Mouse (Mus musculus): ENCODE results near the gene Etnk2.

The Etnk2 gene

DNA sequence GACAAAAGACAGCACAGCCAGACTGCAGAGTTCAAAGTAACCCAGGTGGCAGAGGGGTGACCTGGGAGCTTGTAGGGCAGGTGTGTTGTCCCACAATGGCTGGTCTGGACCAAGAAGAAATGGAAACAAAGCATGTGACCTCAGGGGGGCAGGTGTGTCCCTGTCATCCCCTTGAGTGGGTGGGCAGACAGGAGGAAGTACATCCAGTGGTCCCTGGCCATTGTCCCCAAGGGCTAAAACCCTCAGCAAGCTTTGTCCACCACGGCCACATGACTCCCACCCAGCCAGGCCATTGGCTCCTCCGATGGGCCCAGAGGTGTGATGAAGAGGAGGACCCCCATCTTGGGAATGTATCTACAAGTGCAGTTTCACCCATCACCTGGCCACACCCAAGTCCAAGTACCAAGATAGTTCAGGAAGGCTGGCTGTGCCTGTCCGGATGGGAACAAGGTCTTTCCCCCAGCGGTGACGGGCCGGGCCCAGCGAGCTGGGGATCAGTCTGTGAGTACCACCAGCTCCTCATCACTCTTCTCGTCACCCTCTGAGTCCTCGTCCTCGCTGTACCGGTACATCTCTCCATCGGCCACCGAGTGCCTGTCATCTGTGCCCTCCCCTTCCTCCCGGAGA is 19.9 kb downstream of the Etnk2 start:
- DNase-seq: no peak

DNA sequence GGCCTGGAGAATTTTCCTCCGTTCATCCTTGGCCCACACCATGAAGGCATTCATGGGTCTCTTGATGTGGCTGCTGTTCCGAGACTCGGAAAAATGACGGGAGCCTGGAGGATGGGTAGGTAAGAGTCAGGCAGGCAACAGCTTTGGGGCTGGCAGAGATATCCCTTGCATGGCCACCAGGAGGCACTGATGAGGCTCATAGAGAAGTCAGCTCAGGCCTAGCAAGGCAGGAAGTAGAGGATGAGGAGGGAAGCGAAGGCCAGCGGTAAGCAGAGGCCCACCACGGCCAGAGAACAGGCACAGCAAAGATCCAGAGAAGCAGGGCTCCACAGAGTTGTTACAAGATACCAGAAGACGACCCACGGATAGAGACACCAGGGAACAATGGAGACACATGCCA is 22.1 kb downstream of the Etnk2 start:
- peak; percentile 89 for DNase-seq

DNA sequence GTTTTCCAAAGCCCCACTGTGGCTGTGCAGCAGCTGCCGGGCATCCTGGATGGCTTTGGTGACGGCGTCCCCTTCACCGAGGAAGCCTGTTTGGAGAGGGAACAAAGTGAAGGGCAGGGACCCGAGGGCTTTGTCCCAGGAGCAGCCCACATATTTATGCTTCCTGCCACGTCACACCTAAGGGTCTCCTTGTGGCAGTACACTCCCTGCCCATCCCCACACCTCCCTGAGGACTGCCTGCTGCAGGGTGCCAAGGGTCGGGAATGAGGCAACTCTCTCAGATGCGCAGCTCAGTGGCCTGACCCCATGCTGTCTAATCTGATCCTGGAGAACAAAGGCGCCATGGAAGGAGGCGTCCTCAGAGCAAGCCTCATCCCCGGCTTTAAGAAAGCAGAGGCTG is 22.8 kb downstream of the Etnk2 start:
- no peak for DNase-seq

DNA sequence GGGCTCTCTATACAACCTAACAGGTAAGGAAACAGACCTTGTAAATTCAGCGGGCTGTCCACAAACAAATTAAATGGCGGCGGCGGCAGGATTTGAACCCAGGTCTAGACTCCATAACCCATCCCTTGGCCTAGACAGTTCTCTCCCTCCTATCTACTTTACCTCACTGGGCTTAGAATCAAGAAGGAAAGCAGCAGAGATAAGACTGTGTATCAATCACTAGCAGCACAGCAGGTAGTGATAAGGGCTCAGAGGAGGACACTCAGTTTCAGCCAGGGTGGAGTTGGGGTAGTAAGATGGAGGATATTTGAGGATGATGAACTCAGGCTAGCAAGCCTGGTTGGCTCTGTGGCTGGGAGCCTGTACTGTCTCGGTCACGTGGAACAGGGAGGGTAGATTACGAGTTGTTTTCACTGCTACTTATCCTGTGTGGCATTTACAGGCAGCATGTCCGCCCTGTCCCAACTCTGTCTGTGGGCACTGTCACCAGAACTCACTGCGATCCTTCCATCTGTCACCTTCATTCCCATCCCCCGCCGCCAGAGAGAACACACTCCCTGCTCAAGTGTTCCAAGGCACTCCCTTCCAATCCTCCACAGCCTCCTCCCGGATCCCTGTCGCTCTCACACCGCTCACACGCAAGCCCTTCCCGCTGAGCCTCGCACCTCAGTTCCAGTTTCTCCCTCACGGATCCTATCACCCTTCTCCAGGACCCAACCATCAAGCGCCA is 24.3 kb downstream of the Etnk2 start:
- DNase-seq: no peak

DNA sequence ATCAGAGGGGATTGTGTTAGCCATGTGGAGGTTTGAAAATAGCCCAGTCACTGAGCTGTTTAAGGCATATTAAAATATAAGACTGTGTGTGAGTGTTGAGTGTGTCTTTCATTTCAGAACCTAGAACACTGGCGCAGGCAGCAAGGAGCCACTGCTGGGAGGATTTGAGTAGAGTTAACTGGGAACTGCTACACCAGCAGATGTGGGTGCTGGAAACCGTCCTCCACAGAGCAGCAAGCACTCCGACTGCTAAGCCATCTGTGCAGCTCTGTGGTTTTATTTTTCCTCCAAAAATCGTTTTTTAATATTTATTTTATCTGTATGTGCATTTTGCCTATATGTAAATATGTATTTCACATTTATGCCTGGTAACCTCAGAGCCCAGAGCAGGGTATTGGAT is 31.3 kb downstream of the Etnk2 start:
- no peak for DNase-seq

DNA sequence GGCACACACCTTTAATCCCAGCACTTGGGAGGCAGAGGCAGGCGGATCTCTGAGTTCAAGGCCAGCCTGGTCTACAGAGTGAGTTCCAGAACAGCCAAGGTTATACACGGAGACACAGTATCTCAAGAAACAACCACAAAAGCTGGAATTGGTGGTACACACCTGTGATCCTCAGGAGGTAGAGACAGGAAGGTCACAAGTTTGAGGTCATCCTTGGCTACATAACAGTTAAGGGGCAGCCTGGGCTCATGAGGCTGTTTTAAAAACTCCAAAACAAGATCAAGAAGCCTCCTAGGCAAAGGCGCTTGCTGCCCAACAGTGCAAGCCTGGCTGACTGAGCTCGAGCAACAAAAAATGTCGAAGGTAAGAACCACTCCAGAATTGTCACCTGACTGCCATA is 33.3 kb downstream of the Etnk2 start:
- no peak for DNase-seq

DNA sequence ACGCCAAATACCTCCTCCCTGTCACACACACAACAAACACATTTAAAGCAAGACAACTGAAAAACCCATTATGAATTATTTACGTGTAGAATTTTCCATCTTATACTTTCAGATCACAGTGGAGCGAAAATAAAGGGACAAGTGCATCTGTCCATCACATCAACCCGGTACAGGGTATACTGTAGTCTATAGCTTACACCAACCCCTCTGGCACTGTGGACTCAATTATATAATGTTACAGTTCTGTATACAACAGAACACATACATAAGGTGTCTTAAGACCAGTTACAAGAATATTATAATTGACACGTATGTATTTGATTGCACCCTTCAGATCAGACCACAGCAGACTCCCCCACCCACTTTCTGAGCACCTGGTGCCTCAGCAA is 33.7 kb downstream of the Etnk2 start:
- no peak for DNase-seq

DNA sequence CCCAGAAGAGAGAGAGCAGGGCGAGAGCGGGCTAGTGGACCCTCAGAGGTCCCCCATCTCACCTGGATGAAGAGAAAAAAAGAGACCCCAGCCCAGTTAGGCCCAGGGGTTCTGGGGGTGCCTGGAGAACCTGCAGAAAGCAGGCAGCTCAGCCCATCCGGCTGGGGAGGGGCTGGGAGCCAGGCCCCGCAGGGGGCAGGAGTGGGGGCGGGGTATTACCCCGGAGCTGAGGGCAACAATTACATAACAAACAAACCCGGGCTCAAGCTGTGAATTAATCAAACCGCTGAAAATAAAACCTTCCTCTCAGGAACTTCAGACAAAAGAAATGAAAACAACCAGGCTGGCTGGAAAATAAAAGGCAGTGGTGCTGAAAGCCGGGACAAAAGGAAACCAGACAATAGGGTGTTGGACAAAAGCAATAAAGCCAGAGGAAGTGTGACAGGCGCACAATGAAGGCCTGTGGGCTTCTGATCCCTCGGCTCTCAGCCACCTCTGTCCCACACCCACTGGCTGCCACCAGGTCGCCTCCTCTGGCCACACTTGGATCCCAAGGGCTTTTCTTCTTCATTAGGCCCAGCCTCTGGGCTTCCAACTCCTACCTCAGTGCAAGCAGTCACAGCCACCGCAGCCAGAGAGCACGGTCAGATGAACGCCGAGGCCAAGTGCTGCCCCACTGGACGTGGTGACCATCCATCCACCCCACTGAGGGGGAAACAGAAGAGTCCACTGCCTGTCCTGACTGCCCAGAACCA is 34.3 kb downstream of the Etnk2 start:
- peak; percentile 76 for DNase-seq

DNA sequence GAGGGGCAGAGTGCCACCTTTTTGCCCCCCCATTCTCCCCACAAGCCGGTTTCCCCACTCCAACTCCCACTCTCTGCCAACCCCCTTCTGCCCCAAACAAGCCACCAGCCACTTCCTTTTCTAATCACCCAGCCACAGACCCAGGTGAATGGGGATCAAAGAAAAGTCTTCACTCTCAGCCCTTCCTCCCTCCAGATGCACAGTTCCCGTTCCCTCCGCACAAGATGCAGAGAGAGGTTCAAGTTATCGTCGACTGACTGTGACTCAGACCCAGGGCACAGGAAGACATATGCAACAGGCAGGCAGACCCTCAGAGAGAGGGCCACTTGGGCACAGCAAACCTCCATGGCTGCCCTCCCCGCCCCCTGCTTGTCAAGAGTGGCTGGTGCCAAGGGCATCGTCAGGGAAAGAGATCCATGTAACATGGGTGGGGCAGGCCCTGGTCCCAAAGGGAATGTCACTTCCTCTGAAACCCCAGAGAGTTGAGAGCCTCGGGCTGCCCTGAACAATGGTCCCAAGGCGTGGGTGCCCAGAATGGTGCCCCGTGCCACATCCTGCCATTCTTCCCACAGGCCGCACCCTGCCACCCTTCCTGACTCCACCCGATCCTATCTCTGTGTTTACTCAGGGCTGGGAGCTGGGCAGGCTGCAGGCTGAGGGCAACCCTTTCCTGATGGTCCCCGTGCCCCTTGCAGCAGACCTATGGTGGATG is 36.8 kb downstream of the Etnk2 start:
- DNase-seq: peak; percentile 87

DNA sequence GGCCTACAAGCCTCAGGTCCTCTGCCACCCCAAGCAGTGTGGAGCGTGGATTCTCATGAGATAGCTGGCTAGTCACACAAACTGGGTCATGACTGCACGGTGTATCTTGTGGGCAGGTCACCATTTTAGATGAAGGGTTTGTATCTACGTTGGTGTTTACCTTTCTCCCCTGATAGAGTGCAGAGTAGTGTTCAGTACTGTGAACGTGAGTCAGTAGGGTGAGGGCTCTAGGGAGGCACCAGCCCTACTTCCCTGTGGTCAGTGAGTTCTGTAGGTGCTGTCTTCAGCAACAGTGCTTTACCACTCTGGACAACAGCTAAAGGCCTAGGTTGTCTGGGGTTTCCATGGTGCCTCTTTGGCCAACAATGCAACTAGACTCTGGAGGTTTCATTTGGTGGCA is 40.6 kb downstream of the Etnk2 start:
- DNase-seq: no peak

DNA sequence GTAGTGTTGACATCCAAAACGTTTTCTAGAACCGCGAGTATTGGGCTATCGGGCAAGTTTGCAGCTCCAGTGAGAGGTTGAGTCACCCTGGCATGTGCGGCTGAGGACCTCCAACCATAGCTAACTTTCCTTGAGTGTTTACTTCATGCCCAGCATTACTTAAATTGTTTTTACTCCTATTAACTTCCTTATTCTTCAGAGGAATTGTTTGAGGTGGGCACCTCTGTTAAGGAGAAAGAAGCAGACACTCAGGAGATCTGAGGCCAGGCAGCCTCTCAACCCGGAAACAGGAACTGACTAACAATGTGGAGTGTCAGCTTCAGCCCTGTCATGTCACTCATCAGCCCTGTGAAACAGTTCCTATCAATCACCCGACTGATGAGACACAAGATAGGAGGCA is 43.2 kb downstream of the Etnk2 start:
- DNase-seq: no peak

DNA sequence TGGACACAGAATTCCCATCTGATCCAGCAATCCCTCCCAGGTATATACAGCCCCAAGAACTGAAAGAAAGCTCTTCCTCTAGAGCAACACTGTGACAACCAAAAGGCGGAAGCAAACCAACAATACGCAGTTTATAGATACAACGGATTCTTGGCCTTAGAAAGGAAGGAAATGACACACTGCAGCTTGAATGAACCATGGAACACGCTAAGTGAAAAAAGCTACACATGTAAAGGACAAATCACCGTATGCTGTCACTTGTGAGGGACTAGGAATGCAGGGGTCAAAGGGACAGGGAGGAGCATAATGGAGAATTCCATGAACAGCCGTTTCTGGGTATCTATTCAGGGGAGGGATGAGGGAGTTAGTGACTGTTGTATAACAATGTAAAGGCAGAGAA is 44.1 kb downstream of the Etnk2 start:
- DNase-seq: peak; percentile 44

DNA sequence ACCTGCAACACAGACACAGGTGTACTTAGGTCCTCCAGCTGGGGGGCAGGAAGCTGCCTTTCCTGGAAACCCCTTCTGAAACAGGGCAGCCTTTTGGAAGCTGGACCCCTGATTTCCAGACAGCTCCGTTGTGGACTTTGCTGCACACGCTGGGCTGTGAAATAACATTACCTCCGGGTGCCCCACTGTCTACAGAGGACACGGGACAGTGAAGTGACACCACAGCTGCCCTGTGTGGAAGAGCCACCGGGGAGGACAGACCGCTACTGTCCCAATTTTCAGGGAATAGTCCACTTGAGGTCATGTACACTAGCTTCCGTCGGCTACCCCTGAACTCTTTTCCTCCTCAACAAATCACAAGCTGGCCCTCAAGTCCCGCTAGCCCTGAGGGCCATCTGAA is 44.9 kb downstream of the Etnk2 start:
- DNase-seq: no peak

DNA sequence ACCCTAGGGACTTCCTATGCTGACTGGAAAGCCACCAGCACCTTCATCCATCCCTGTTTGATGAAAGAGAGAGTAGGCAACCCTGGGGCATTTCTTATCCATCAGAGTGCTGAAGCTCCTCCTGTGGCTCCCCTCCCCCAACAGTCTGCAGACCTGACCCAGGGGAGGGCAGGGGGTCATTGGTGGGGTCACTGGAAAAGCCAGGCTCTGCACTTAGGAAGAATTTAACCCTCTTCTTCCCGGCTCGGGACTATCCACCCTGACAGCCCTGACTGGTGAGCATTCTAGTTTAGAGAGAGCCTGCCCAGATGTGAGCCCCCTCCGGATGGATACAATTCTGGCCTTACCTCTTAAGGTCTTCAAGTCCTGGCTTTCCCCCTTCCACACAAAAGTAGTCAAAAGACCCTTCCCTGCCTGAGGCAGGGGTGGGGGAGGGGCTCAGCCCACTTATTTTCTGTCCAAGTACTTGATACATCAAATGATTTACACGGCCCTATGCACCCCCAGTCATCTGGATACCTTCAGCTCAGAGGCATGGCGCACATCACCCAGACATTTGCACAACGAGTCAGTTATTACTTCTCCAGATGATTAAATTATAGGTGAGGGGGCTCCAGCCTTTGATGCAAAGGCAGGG is 45.6 kb downstream of the Etnk2 start:
- DNase-seq: no peak

DNA sequence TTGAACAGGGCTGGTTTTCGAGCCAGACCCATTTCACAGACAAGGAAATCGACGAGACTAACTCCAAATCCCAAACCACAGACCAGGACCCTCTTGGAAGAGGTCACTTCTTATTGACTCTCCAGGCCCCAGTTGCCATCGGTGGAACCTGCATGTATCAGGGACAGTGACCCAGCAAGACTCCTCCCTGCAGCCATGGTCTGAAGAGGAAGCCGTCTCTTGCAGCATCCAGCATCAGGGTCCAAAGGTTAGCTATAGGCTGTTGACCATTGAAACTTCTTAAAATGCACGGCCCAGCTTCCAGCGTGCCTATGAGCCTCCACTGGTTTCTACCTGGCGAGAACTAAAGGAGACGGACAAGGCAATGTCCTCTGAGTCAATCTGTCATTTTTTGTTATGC is 46.4 kb downstream of the Etnk2 start:
- DNase-seq: no peak

DNA sequence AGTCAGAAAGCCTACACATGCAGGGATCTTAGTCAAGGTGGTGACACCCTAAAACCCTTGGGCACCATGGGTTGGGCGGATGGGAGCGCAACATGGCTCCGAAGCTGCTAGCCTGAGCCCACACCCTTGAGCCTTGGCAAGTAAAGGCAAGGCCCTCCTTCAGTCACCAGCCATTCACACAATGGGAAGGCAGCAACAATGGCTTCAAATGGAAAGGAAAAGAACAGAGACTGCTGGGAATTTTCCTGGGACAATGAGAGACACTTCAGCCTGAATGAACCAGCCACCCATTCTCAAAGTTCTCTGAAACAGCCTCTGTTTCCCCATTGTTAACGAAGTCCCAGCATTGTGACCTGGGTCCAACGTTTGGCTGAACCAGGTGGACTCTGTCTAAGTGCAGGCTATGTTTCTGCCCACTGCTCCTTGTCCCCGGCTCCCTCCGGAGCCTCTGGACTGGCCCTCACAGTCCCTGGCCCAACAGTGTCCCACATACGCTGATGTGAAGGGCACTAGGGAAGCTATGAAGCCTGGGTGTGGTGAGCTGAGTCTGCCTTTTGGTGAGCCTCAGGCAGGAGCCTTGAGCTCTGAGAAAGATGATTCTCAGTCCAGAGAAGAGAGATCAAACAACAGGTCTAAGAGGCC is 48.3 kb downstream of the Etnk2 start:
- no peak for DNase-seq

DNA sequence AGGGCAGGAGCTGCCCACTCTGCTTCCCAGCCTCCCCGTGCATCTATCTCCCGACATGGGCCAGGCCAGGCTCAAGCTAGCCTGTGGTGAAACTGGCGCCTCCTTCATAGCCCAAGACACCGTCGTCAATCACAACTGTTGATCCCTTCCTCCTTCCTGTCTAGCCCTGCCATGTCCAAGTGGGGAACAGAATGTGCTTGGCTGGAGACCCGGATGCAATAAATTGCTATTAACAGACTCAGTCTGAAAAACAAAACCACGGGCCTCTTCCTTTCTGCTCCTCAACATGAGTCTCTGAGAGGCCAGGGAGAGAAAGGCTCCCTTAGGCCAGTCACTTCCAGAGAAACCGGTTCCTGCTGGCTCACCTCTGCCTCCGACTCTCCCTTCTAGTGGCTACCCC is 49.6 kb downstream of the Etnk2 start:
- peak; percentile 74 for DNase-seq

DNA sequence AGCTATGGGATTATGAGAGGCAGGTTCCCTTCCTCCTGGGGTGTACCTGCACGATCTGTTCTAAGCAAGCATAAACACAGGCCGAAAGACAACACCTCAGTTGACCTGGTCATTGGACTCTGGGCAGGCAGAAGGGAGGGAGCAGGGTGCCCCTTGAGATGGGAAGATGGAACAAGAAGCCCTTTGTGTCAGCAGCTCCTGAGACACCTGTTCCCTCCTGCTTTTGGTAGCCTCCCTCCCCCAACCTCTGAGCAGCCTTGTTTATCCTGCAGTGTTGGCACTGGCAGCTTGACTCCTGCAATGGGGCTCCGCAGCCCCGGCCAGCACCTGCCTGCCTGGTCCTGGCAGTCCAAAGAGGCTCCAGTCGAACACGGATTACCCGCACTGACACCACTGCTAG is 51.7 kb downstream of the Etnk2 start:
- no peak for DNase-seq

DNA sequence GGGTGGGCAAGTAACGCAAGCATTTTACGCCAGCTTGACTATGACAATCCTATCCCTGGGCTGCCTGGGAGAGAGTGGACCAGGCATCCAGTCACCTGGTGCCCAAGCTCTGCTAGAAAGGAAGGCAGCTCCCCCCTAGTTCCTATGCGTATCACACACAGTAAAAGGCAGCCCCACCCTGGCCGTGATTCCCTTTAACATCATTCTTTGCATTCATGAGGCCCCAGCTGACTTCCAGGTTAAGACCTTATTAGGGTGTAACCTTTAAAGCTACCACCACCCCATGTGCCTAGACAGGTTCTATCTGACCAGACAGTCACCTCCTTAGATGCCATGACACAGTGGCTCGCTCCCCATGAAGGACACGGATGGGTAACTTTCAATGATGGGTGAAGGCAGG is 52.1 kb downstream of the Etnk2 start:
- DNase-seq: no peak

DNA sequence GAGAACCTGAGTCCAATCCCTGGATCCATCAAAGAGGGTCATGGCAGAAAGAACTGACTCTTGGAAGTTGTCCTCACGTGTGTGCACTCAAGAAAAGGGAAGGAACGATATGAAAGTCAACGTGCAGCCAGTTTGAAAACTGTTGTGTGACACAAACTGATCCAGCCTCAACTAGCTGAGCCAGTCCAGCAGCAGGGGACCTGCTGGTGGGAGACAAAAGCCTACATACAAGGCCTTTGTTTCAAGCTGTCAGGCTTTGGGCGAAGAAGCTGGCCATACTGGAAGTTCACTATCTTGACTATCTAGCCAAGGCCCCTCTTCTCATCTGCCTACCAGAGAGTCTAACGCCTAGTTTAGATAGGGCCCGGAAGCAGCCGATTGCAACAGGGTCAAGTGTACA is 53.1 kb downstream of the Etnk2 start:
- DNase-seq: no peak

DNA sequence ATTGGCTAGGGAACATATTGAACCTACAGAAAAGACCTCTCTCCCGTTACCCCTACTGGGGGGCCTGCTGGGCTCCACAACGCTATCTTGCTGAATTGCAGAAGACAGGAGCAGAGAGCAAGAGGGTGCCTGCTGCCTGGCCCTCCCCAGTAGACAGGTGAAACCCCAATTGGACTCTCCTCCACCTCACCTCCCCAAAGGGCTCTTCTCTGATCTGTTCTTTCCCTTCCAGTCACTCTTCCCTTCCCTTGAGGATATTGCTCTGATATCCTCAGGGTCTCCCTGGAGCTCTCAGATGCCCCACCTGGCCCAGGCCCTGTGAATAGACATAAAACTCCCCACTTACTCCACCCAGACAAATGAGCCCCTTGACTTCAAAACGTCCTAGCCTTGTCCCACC is 53.7 kb downstream of the Etnk2 start:
- DNase-seq: no peak

DNA sequence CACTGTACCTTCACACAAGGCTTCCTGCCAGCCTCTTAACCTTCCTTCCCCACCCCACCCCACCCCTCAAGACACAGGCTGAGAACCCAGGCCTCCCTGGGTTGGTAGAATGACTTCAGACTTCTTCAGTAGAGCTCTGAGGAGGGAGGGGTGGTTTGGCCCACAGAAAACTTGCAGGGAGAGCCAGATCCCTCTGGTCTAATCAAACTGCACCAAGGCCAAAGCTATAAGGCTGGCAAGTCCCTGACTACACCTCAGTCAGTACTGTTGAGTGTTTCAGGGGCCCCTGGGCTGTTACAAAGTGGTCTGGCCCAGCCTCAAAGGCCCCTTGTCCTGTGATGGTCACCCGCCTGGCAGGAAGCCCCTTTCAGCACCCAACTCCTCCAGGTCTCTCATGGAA is 54.2 kb downstream of the Etnk2 start:
- no peak for DNase-seq
